Mouse (Mus musculus): Measurements from ENCODE around the gene Zbtb2.

GRCm38 (mm10) chr10:4380748-4381147 is 7.2 kb downstream of the Zbtb2 start:
- TF ChIP-seq CTCF (IDR thresholded peaks at IDR 0.05; ENCODE audit: low read depth) (no peak), EP300 (IDR thresholded peaks at IDR 0.05; ENCODE audit: low read depth) (no peak)
